Mouse (Mus musculus) large intestine, adult 2 months (tissue): ENCODE data around the gene Nudt17. TPM values are rescaled to one million over a fixed set of nuclear protein-coding genes. Genes with fewer than 3 reads are reported as not detected.
A peak's percentile ranks its signal among the peaks of the same experiment; 100 is the strongest.
"Not testable (repeated sequence)": the region's sequence is repeated elsewhere in the genome, so short reads cannot be mapped to it uniquely, and the experiment has no call there.

Experiments used
- DNase-seq: peaks from one replicate; pipeline ENCODE4 v3.0.0-alpha.2; 2012; ENCODE audit warnings: low read depth, low spot score
- WGBS: fragments of 180-500 bp; shearing (Covaris S2); methylation state at CpG from one replicate; pipeline ENCODE4 v1.1.7; 2018; 5-methylcytosine and 5-hydroxymethylcytosine counted together
- polyA plus RNA-seq: library from polyadenylated mRNA; depleted of rRNA; stranded (reverse); fragments of >200 nt; gene quantifications from 2 replicates; pipeline ENCODE4 v1.2.3, GENCODE M21; 2012; rRNA removed

Gene Nudt17
- polyA plus RNA-seq: 1.8 and 2.8 TPM in 2 replicates

DNA sequence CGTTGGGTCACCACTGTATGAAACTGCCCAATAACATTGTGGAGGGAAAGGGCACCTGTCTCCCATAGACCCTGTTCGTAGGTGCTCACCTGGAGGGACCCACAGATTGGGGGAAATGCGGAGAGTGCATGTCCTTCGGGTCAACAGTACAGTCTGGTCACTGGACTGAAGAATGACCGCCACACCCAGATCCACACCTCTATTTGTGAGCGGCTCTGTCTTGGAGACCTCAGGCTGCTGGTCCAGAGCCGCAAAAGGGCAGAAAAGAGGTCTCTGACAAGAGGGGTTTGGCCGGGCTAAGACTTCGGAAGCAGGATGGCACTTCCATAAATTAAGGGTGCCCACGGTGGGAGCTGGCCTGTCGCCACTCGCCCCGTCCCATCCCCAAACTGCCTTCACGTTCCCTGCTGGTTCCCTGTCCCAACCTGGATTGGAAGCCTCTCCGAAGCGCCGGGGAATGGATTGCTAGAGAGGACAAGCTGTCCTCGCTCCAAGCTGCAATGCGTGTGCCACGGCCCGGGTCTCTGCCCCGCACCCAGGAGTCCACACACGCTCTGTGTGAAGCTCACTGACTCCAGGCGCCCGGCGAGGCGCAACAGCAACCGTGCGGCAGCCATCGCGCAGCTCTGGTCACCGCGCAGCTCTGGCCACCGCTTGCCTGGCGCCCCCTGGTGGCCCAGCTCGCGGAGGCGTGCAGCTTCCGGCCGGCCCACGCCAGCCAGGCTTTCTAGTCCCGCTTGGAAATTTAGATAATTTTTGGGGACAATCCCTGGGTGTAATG lies at the start of gene Nudt17:
Gene Nudt17 (minus strand): TSS at position 660 of the 781 bp plus-strand sequence.
- no peak for DNase-seq
- WGBS: 2% methylated on average over 42 of the region's 42 CpGs

DNA sequence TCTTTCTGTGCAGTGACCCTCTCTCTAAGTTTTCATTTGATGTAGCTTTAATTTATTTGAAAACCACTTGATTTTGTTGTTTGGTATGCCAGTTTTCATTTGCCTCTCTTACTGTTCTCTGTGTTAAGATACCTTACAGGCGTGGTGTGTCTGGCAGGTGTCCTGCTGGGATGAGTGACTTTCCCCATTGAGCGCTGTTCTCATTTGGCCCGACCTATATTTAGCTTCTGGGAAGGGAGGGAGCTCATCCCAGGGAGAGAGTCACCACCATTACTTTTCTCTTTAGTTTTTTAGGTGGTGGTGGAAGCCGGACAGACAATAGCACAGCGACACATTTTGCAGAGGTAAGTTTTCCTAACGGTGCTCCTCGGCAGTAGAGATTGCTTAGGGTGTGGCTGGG lies 49.3 kb upstream of the Nudt17 start:
- DNase-seq: no peak
- WGBS: 67% methylated on average over 7 of the region's 7 CpGs

DNA sequence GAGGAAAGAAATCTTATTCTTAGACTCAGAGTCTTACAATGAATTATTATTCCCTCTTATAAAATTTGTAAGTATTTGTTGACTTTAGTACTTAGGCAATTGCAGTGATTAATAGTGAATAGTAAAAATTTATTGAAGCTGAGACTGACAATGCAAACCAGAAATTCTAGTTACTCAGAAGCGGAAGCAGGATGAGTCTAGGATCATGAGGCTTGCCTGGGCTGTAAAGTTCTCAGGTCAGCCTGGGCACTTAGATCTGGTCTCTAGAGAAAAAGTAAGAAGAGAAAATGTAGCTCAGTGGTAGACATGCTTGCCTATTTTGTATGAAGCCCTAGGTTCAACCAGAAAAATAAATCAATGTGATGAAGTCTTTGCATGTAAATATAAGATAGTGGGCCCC lies 47.6 kb upstream of the Nudt17 start:
- WGBS: 68% methylated on average over 1 of the region's 1 CpGs
- DNase-seq: no peak

DNA sequence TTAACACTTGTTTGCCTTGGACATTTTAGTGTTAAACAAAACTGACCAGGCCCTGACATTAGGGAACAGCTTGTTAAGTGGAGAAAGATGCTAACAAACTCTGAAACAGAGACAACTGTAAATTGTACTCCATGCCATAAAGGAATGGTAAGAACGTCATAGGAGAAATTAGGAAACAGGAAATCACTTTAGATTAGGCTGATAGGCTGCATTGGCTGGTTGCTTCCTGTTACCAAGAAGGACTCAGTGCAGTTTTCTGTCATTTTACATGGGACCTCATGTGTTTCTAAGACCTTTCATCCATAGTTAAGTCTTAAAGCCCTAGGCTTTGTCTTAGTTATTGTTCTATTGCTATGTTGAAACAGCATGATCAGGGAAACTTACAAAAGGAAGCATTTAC lies 38.5 kb upstream of the Nudt17 start:
- 40% methylated on average over 1 of the region's 1 CpGs for WGBS
- no peak for DNase-seq

DNA sequence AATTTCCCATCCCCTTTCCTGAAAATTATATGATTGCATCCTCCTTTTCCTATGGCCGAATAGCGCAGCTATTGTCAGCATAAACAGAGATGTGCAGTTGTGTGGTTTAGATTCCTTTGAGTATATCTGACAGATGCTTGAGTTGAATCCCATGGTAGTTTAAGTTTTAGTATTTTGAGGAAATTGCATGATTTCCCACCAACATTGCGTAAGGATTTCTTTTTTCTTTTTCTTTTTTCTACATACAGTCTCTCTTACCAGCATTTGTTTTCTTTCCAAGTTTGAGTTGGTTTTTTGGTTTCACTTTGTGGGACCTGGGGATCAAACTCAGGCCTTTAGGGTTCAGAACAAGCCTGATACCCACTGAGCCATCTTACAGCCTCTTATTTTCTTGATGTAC lies 36.0 kb upstream of the Nudt17 start:
- DNase-seq: no peak
- 84% methylated on average over 3 of the region's 3 CpGs for WGBS

DNA sequence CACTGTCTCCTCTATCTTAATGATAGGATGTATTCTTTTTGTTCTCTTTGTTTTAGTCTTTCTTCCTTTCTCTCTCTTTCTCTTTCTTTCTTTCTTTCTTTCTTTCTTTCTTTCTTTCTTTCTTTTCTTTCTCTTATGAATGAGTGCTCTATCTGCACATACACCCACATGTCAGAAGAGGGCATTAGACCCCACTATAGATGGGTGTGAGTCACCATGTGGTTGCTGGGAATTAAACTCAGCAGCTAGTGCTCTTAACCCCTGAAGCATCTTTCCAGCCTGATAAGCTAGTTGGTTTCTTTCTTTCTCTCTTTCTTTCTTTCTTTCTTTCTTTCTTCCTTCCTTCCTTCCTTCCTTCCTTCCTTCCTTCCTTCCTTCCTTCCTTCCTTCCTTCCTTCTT lies 31.9 kb upstream of the Nudt17 start:
- not testable (repeated sequence) for DNase-seq

DNA sequence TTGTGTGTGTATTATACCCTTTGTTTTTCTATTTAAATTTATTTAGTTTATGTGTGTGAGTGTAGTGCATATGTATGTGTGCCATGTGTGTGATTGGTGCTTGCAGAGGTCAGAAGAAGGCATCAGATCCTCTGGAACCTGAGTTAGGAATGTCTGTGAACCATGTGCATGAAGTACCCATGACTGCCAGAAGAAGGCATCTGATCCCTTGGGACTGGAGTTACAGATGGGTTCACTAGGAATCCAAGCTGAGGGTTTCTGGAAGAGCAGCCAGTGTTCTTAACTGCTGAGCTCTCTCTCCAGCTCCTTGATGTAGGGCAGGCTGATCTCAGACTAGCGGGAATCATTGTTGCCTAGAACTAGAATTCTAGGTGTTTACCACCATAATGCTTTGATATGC lies 29.6 kb upstream of the Nudt17 start:
- WGBS: 96% methylated on average over 1 of the region's 1 CpGs
- no peak for DNase-seq

DNA sequence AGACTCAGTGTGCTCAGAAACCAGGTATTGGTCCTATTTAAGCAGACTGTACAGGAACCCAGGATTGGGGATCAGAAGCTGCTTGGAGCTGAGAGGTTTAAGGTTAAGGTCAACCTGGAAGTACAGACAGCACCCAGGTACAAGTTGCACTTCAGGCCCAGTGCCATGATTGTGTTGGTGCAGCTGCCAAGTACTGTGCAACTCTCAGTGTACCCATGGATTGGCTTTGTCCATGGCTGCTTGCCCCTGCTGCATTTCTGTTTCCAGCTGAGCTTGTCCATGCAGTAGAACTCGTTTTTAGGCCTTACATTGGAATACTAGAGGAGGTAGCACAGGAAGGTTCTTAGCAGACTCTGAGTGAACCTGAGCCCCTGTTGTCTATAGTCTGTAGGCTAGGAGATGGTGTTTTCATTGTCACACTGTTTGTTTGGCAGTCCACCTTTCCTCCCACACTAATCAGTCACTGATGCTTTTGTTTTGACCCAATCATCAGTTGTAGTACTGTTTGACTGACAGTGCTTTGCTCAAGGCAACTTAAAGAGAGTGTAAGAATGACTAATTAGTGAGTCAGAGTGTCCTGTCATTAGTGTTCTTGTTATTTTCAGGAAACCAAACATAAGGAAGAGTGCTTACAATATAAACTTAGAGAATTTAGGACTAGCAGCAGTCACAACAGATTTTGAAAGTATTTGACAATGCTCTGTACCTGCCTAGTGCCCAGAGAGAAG lies 28.8 kb upstream of the Nudt17 start:
- no peak for DNase-seq
- 58% methylated on average over 1 of the region's 1 CpGs for WGBS

DNA sequence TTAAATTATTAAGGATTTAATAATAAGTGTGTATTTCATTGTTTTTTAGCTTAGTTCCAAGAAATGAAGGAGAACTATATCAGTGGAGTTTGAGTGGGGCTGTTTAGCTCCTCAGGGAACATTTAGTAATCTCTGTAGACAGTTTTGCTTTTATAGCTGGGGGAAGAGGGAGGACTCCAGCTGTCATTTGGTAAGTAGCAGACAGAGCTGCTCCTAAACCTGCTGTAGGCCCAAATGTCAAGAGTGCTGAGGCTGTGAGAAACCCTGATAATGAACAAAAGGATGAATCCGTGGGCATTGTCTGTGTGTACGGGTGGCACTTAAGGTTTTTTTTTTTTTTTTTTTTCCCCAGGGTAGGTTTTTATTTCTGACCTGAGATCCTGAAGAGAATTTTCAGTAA lies 26.8 kb upstream of the Nudt17 start:
- WGBS: 92% methylated on average over 2 of the region's 2 CpGs

DNA sequence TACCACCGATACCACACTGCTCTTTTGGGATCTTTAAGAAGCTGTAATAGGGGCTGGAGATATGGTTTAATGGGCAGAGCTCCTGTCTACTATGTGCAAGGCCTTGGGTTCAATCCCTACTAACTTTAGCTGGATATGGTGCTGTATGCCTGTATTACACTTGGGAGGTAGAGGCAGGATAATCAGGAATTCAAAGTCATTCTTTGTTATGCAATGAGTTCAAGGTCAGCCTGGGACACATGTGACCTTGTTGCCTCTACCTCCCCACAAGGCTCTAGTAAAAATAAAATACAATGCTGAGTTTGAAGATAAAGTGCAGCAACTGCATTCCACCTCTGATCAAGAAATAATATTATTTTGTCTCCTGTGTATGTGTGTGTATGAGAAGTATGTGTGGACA lies 25.6 kb upstream of the Nudt17 start:
- DNase-seq: no peak
- WGBS: 98% methylated on average over 1 of the region's 1 CpGs

More for the DNA sequence above, 26.8 kb upstream of the Nudt17 start:
- DNase-seq: no peak

DNA sequence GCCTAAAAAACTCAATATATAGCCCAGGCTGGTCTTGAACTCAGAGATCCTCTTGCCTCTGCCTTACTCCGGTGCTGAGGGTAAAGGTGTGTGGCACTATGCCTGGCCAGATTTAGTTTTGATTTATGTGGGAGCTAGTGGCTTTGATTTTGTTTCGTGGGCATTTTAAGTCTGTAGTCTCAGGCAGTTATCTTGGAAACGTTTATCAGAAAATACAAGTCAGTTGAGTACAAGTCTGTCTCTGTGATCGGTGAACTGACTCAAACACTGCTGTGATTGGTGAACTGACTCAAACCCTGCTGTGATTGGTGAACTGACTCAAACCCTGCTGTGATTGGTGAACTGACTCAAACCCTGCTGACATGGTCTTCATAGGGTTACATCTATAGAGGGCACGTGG lies 22.4 kb upstream of the Nudt17 start:
- DNase-seq: no peak
- WGBS: 72% methylated on average over 5 of the region's 5 CpGs

DNA sequence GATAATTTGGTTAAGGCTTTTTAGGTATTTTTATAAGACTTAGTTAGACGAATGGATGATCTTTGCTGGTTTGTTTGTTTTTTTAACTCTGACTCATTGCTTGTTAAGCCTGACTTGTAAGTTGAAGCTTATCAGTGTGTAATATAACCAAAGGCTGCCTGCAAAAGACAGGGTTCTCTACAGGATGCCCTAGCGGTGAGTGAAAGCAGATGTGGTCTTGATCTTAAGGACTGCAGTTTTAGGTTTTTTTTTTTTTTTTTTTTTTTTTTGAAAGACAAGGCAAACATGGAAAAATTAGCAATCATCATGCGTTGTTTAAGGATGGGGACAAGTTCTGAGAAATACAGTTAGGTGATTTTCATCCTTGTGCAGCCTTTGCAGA lies 21.0 kb upstream of the Nudt17 start:
- no peak for DNase-seq
- WGBS: 29% methylated on average over 3 of the region's 3 CpGs

DNA sequence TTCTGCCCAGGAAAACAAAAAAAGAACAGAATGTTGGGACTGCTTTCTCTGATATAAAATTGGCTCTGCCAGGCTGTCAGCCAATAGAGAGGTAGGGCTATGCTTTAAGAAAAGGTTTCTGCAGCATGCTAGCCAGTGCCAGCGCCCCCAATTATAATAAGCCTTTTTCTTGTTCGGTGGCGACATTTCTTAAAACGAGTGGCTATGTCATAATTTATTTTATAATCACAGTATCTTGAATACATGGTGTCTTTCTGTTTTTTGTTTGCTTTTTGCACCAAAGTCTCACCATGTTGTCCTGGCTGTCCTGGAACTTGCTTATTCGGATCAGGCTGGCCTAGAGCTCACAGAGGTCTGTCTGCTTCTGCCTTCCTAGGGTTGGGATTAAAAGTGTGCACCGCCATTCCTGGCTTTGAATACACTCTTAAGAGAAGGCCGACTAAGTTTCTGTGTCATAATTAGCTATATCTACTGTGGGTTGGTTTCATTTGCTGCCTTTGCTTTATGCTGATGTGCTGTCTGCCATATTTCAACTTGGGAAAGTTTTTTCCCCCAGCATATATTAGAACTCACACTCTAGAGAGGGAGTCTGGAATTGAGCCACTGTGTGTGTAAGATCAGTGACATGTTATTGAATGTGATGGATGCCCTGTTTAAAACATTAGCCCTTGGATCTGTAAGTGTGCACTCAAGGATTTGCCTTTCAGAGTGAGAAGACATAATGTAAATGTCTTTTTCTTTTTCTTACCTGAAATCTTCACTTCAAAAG lies 20.5 kb upstream of the Nudt17 start:
- no peak for DNase-seq
- 24% methylated on average over 7 of the region's 7 CpGs for WGBS

DNA sequence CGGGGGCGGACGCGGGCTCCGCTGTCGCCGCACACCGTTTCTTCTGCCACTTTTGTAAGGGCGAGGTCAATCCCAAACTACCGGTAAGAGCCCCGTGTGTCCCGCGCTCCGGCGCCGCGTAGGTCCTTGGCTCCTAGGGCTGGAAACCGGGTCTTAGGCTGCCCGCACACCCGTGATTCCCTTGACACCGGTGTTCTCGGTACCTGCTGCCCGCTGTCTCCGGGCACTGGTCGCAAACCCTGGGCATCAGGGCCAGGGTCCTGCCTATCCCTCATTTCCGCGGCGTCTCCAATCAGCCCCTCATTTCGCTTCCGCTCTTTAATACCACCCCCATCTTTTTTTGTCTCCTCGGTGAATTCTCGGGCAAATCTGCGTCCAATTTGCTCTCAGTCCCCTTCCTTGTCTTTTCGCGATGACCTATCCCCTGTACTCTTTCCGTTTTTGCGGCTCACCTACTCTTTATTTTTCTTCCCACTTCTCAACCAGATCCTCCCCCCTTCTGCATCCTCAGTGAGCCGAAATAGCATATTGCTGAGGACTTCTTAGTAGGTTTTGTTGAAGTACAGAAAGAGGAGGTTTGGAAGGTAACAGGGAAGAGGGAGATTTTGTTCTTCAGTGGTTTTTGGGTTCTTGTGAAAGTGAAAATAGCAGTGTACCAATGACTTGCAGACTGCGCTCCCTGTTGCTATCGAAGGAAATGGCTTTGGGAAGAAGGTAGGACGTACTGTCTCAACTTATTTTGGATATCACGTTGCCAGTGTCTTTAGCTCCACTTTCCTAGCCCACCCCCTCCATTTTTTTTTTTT lies 19.7 kb upstream of the Nudt17 start:
- under 1% methylated on average over 42 of the region's 42 CpGs for WGBS
- no peak for DNase-seq

DNA sequence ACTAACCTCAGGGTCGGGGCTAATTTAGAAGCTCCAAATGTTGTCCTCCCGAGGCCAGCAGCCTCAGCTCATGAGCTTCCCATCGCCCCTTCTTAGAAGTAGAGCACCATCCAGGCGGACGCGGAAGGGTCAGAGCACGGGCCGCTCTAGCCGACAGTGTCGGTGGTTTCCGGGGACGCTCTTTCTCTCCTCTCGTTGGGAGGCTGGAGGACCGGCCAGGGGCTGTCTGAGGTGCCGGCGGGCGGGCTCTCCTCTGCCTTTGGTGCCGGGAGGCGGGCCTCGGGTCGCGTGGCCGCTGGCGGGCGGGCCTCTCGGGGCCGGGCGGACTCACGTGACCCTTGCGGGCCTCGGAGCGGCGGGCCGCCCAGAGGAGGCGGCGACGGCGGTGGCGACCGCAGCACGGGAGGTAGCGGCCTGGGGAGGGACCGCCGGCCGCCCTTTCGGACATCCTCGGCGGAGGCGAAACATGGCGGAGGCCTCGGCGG lies 19.0 kb upstream of the Nudt17 start, which contains the start of the genes Polr3c and Rnf115:
Gene Polr3c (minus strand): TSS at position 286 of the 485 bp plus-strand sequence.
Gene Rnf115 (plus strand): TSS at position 322 of the 485 bp plus-strand sequence.
- WGBS: under 1% methylated on average over 52 of the region's 52 CpGs

DNA sequence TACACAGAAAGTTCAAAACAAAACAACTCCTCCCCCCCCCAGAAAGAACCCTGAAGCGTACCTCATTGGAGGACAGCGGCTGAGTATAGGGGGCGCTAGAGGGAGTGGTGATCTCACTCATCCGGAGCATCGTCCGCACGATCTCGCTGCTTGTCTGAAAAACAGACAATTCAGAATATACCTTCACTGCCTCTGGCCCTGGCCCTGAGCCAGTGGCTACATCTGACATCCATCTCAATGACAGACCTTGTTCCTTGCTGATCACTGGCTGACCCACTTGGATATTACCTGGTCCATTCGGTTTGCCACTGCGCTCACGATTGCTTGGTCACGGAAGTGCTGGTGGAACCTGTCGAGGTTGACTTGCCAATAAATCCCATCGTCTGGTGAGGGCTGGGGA lies 10.8 kb upstream of the Nudt17 start:
- WGBS: 66% methylated on average over 14 of the region's 14 CpGs
- no peak for DNase-seq

More for the DNA sequence above, 19.0 kb upstream of the Nudt17 start, which contains the start of the genes Polr3c and Rnf115:
- DNase-seq: peak; percentile 82

DNA sequence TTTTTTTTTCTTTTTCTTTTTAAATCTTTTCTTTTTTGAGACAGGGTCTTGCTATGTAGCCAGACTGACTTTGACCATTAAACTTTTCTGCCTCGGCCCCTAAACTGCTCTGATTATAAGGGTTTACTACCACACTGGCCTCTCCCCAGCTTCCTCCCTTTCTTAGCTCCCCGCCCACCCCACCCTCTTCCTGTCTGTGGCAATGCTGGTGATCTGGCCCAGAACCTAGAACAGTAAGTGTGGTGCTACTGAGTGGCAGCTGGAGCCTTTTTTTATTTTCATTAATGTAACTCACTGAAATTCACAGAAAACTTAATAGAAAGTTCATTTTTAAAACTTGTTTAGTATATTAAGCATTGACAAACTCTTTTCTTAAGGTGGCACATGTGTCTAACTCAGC lies 7.5 kb upstream of the Nudt17 start:
- no peak for DNase-seq
- WGBS: 35% methylated on average over 2 of the region's 2 CpGs

DNA sequence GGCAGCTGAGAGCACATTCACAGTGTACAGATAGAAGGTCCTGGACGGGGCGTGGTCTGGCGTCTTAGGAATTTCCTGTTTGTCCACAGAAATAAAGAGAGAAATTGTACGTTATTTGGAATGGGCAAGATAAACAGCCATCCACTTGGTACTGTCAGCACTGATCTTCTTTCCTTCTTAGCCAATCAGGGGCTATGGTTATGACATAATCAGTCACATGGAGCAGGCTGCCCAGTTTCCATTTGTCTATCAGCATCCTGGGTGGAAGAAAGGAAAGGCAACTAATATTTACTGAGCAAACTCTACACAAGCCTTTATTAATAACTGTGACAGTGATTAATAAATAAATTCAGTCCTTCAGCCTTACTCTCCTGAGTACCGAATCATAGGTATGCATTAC lies 5.9 kb upstream of the Nudt17 start:
- 66% methylated on average over 5 of the region's 5 CpGs for WGBS
- DNase-seq: no peak

DNA sequence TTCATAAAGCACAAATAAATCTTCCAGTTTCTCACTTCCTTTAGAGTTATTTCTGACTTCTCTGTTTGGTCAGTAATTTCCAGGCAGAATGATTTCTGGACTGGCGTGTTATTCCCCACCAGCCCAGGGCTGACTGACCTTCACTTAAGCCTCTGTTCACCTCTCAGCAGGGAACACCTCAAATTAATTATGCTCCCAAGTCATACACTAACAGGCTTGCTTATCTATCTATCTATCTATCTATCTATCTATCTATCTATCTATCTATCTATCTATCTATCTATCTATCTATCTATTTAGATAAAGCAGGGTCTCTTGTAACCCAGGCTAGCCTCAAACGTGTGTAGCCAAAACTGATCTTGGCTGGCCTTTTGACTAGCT lies 312 bp upstream of the Nudt17 start:
- no peak for DNase-seq
- 57% methylated on average over 2 of the region's 2 CpGs for WGBS
